Mouse (Mus musculus) heart, embryonic 11.5 days (tissue): ENCODE data around the gene Ankrd22. TPM values are rescaled to one million over a fixed set of nuclear protein-coding genes. Genes with fewer than 3 reads are reported as not detected.

Experiments
- ATAC-seq: fragments of 200-750 bp; cut with Nextera tagmentation; replicated peaks from 2 replicates; pipeline ENCODE4 v1.8.0; 2017; ENCODE audit warnings: moderate library complexity; ENCODE audit not compliant: insufficient number of reproducible peaks, low FRiP score, low TSS enrichment
- H3K27ac ChIP-seq: fragments of 300-500 bp; sonication (generic); 2 replicates; pipeline ENCODE4 v1.5.1; 2014; ENCODE audit warnings: mild to moderate bottlenecking, low read depth, low read length
- H3K27me3 ChIP-seq: fragments of 300-500 bp; sonication (generic); 2 replicates; pipeline ENCODE4 v1.6.1; 2014; ENCODE audit warnings: mild to moderate bottlenecking, low read length, mixed read lengths; ENCODE audit not compliant: control insufficient read depth, insufficient read depth
- H3K36me3 ChIP-seq: fragments of 300-500 bp; sonication (generic); 2 replicates; pipeline ENCODE4 v1.6.1; 2014; ENCODE audit warnings: mild to moderate bottlenecking, low read length, moderate library complexity, mixed read lengths; ENCODE audit not compliant: control insufficient read depth, insufficient read depth
- H3K4me1 ChIP-seq: fragments of 300-500 bp; sonication (generic); 2 replicates; pipeline ENCODE4 v1.6.1; 2014; ENCODE audit warnings: low read length; ENCODE audit not compliant: control insufficient read depth, insufficient read depth
- H3K4me2 ChIP-seq: fragments of 300-500 bp; sonication (generic); 2 replicates; pipeline ENCODE4 v1.6.1; 2014; ENCODE audit warnings: mild to moderate bottlenecking, moderate library complexity
- H3K4me3 ChIP-seq: fragments of 300-500 bp; sonication (generic); 2 replicates; pipeline ENCODE4 v1.5.1; 2014; ENCODE audit warnings: low read depth, low read length
- H3K9ac ChIP-seq: fragments of 300-500 bp; sonication (generic); 2 replicates; pipeline ENCODE4 v1.6.1; 2014; ENCODE audit warnings: mild to moderate bottlenecking, low read depth, low read length, moderate library complexity
- H3K9me3 ChIP-seq: fragments of 300-500 bp; sonication (generic); replicated peaks from 2 replicates; pipeline ENCODE4 v1.6.1; 2016; ENCODE audit warnings: low read length; ENCODE audit not compliant: control insufficient read depth
- WGBS: fragments of 180-500 bp; shearing (Covaris S2); extraction: QIAGEN DNeasy Blood & Tissue Kit; methylation state at CpG from one replicate; pipeline ENCODE4 v1.1.7; 2014; ENCODE audit not compliant: insufficient replicate concordance; 5-methylcytosine and 5-hydroxymethylcytosine counted together
- polyA plus RNA-seq: library from polyadenylated mRNA; unstranded; fragments of >200 nt; fragmentation: Nextera tagmentation; extraction: Ambion mirVana; gene quantifications from 2 replicates; pipeline ENCODE4 v1.2.1, GENCODE M21; 2014

Ankrd22 gene
- polyA plus RNA-seq, 1 experiment from 2014 or later: not detected

GRCm38 (mm10) chr19:34192008-34192963 lies 26.4 kb upstream of the Ankrd22 start, which contains the start of gene Stambpl1:
Stambpl1 (plus strand) TSS chr19:34192229.
- 0 out of 2 replicates have a peak, but pooled peaks cover 3% of the 10 kb centered on the region for H3K27me3 ChIP-seq
- H3K4me3 ChIP-seq: peak within 1 kb of the TSS; percentile 72
- no peaks in the 10 kb centered on the region for H3K36me3 ChIP-seq
- ATAC-seq: peak; percentile 75
- no peaks in the 10 kb centered on the region for H3K4me1 ChIP-seq
- H3K4me2 ChIP-seq: peak within 1 kb of the TSS; percentile 97
- under 1% methylated on average over 61 of the region's 62 CpGs for WGBS
- no peaks in the 10 kb centered on the region for H3K9me3 ChIP-seq
- no peak within 1 kb of the TSS for H3K27ac ChIP-seq
- peak within 1 kb of the TSS; percentile 70 for H3K9ac ChIP-seq

GRCm38 (mm10) chr19:34191645-34192007 lies 25.8 kb upstream of the Ankrd22 start:
- H3K27me3 ChIP-seq: 0 out of 2 replicates have a peak, but pooled peaks cover 3% of the 10 kb centered on the region
- H3K4me2 ChIP-seq: peak overlapping the region; percentile 97
- H3K4me3 ChIP-seq: peak overlapping the region; percentile 72
- no peaks in the 10 kb centered on the region for H3K9me3 ChIP-seq
- 26% methylated on average over 10 of the region's 10 CpGs for WGBS
- H3K9ac ChIP-seq: no peak overlapping the region
- no peaks in the 10 kb centered on the region for H3K36me3 ChIP-seq
- ATAC-seq: no peak
- H3K27ac ChIP-seq: no peak overlapping the region
- H3K4me1 ChIP-seq: no peaks in the 10 kb centered on the region

- H3K4me3 ChIP-seq: no peak overlapping the region
- no peak overlapping the region for H3K27ac ChIP-seq
- no peaks in the 10 kb centered on the region for H3K36me3 ChIP-seq
- ATAC-seq: no peak
- no peaks in the 10 kb centered on the region for H3K4me1 ChIP-seq
- no peak overlapping the region for H3K9ac ChIP-seq
- no peak overlapping the region for H3K4me2 ChIP-seq
- H3K9me3 ChIP-seq: no peaks in the 10 kb centered on the region
- H3K27me3 ChIP-seq: 0 out of 2 replicates have a peak, but pooled peaks cover 3% of the 10 kb centered on the region
- WGBS: 86% methylated on average over 4 of the region's 4 CpGs
Measured at GRCm38 (mm10) chr19:34186845-34187244, 21.0 kb upstream of the Ankrd22 start.

DNA sequence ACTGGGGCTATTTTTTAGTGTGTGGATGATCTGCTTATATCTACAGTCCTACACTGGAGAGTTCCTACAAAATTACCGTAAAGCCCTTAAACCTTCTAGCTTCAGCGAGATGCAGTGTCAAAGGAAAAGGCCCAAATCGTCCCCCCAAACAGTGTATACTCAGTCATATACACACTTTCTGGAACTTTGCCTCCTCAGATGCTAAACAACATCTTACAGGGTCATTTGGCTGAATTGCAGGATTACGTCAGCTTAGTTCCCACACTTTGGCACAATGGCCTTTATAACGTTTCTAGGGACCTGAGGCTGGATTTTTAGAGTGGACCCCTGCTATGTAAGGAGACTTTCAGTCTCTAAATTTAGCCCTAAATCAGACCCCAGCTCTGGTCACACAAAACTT lies 16.6 kb upstream of the Ankrd22 start:
- no peak overlapping the region for H3K4me3 ChIP-seq
- WGBS: 62% methylated on average over 5 of the region's 5 CpGs
- no peak overlapping the region for H3K9ac ChIP-seq
- no peaks in the 10 kb centered on the region for H3K36me3 ChIP-seq
- no peak overlapping the region for H3K4me2 ChIP-seq
- H3K27me3 ChIP-seq: no peaks in the 10 kb centered on the region
- no peaks in the 10 kb centered on the region for H3K9me3 ChIP-seq
- ATAC-seq: no peak
- no peaks in the 10 kb centered on the region for H3K4me1 ChIP-seq
- H3K27ac ChIP-seq: no peak overlapping the region

DNA sequence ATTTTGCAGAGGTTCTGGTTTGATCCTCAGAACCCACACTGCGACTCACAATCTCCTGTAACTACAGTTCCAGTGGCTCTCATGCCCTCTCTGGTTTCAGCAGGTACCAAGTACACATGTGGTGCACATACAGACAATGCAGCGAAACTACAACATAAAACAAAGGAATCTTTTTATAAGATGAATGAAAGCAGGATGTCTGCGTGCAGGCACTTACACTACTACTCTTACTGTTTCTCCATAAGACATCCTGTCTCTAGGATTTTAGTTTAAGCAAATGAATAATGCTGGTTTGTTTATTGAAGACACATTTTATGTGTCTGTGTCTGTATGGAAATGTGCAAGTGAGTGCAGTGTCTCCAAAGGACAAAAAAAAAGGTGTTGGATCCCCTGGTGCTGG lies 15.4 kb upstream of the Ankrd22 start:
- Histone ChIP-seq H3K4me2 (no peak overlapping the region), H3K9me3 (no peaks in the 10 kb centered on the region), H3K9ac (no peak overlapping the region), H3K36me3 (no peaks in the 10 kb centered on the region), H3K4me3 (no peak overlapping the region), H3K27ac (no peak overlapping the region), H3K4me1 (no peaks in the 10 kb centered on the region), H3K27me3 (no peaks in the 10 kb centered on the region)
- no peak for ATAC-seq
- 79% methylated on average over 3 of the region's 3 CpGs for WGBS

GRCm38 (mm10) chr19:34180316-34180715 lies 14.5 kb upstream of the Ankrd22 start:
- H3K4me1 ChIP-seq: no peaks in the 10 kb centered on the region
- no peak overlapping the region for H3K27ac ChIP-seq
- H3K9me3 ChIP-seq: no peaks in the 10 kb centered on the region
- WGBS: 70% methylated on average over 2 of the region's 2 CpGs
- no peak overlapping the region for H3K4me2 ChIP-seq
- no peaks in the 10 kb centered on the region for H3K27me3 ChIP-seq
- H3K9ac ChIP-seq: no peak overlapping the region
- no peak for ATAC-seq
- no peak overlapping the region for H3K4me3 ChIP-seq
- no peaks in the 10 kb centered on the region for H3K36me3 ChIP-seq

DNA sequence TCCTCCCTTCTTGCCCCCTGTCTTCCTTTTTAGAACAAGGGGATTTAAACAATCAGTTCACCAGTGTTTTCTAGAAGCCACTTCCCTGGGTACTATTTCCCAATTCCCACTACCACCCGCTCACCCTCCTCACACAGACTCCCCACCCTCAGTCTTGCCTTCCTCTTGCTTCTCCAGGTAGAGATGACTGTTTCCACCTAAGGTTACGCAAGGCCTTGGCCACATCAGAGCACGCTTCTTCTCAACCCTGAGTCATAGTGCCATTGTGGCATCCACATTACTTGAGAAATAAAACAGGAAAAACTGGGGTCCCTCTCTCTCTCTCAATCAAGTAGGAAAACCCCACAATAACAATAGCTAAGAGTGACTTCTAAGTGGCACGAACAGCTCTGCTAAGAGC lies 13.3 kb upstream of the Ankrd22 start:
- Histone ChIP-seq H3K9ac (no peak overlapping the region), H3K27ac (no peak overlapping the region), H3K9me3 (no peaks in the 10 kb centered on the region), H3K36me3 (no peaks in the 10 kb centered on the region), H3K27me3 (no peaks in the 10 kb centered on the region), H3K4me1 (no peaks in the 10 kb centered on the region), H3K4me2 (no peak overlapping the region), H3K4me3 (no peak overlapping the region)
- ATAC-seq: no peak
- 82% methylated on average over 4 of the region's 4 CpGs for WGBS

DNA sequence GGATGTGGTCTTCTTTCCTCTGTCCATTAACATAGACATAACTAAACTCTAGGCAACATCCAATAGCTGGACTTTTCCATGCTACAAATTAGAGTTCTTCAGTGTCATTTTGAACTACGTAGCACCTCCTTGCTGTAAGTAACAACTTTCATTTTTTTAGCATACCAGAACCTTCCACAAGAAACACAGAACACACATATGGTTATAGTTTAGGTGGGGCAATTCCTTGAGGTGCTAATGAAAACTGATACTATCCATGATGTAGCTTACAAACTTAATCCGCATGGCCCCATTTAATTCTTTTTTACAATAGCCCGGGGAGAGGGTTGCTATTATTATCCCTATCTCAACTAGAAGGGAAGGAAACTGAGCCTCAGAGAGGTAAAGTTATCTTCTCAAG lies 8.2 kb upstream of the Ankrd22 start:
- H3K4me1 ChIP-seq: 0 out of 2 replicates have a peak, but pooled peaks cover 3% of the 10 kb centered on the region
- H3K9ac ChIP-seq: no peak overlapping the region
- no peak overlapping the region for H3K4me3 ChIP-seq
- no peaks in the 10 kb centered on the region for H3K27me3 ChIP-seq
- H3K9me3 ChIP-seq: no peaks in the 10 kb centered on the region
- H3K4me2 ChIP-seq: no peak overlapping the region
- no peak overlapping the region for H3K27ac ChIP-seq
- H3K36me3 ChIP-seq: no peaks in the 10 kb centered on the region
- WGBS: 41% methylated on average over 3 of the region's 3 CpGs
- ATAC-seq: no peak
